Mouse (Mus musculus): Measurements from ENCODE around the gene Olfr1184.
"Not testable (repeated sequence)": the region's sequence is repeated elsewhere in the genome, so short reads cannot be mapped to it uniquely, and the experiment has no call there.

Olfr1184 gene

GRCm38 (mm10) chr2:88483298-88483697, at the start of gene Olfr1184:
Gene Olfr1184, plus strand, starts transcription at chr2:88483598.
- no peak for DNase-seq (ENCODE audit: low spot score in 2 of 2)

DNA sequence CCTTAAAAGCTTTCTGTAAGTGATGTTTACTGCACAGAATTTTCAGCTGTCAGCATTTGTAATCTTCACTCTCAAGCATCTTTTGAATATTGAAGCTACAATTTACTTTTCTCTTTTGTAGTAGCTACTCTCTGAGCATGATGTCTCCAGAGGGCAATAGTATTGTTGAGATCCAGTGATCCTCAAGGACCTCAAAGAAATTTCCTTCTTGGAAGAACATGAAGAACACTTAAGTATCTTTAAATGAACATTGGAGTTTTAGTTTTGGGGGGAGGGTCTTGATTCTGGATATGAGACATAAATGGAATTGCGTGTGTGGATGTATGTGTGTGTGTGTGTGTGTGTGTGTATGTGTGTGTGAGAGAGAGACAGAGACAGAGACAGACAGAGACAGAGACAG, 34.4 kb upstream of the Olfr1184 start, which contains the start of gene Gm13757:
Gm13757 (minus strand) TSS at position 101 of the 400 bp plus-strand sequence.
- DNase-seq (ENCODE audit: low spot score in 2 of 2), result no peak

DNA sequence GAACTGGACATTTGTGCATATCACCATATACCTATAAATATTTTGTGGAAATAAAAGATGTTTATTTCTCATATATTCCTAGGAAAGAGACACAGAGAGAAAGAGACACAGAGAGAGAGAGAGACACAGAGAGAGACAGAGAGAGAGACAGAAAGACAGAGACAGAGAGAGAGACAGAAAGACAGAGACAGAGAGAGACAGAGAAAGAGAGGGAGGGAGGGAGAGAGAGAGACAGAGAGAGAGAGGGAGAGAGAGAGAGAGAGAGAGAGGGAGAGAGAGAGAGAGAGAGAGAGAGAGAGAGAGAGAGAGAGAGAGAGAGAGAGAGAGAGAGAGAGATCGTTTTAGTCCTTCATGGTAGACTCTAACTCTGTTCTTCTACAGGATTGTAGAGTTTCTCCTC, 28.8 kb upstream of the Olfr1184 start, which contains the start of gene Olfr1183:
Olfr1183 (plus strand) TSS at position 301 of the 400 bp plus-strand sequence.
- DNase-seq (ENCODE audit: low spot score in 2 of 2), result not testable (repeated sequence)

- DNase-seq (ENCODE audit: low spot score in 2 of 2), result no peak
Observed at GRCm38 (mm10) chr2:88493020-88493419, 9.6 kb downstream of the Olfr1184 start, which contains the start of gene Olfr1185-ps1. Gene Olfr1185-ps1, plus strand, starts transcription at chr2:88493320.

DNA sequence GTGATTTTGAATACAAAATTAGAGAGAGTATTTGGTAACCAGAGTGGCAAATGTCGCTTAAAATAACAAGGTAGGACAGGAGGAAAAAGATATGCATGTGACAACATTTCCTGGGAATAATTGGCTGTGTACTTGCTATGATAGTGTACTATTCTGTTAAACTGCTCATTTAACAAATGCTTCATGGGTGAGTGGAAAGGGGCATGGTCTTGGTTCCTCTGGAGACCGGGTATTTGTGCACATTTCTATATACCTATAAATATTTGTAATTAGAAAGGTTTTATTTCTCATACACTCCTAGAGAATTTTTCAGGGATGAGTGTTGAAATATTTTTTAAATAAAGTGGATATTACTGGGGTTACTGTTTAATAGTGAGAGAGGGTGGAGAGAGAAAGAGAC, 34.9 kb downstream of the Olfr1184 start, which contains the start of gene Olfr1186:
Olfr1186 (plus strand) TSS at position 301 of the 400 bp plus-strand sequence.
- no peak for DNase-seq (ENCODE audit: low spot score in 2 of 2)

GRCm38 (mm10) chr2:88525720-88526119, 42.3 kb downstream of the Olfr1184 start:
- DNase-seq (ENCODE audit: low spot score in 2 of 2), result no peak
